Mouse (Mus musculus) kidney, postnatal 0 days (tissue): ENCODE results near the gene Kirrel3. TPM values are rescaled to one million over a fixed set of nuclear protein-coding genes. Genes with fewer than 3 reads are reported as not detected.

Source experiments
- ATAC-seq: fragments of 200-750 bp; cut with Nextera tagmentation; replicated peaks from 2 replicates; pipeline ENCODE4 v1.8.0; 2017; ENCODE audit warnings: low read depth, moderate number of reproducible peaks, moderate TSS enrichment, moderate library complexity; ENCODE audit not compliant: low FRiP score
- DNase-seq: peaks from one replicate; pipeline ENCODE4 v3.0.0-alpha.2; 2016; ENCODE audit warnings: low spot score
- H3K27ac ChIP-seq: fragments of 300-500 bp; sonication (generic); 2 replicates; pipeline ENCODE4 v1.5.1; 2014; ENCODE audit warnings: mild to moderate bottlenecking
- H3K27me3 ChIP-seq: fragments of 300-500 bp; sonication (generic); 2 replicates; pipeline ENCODE4 v1.6.1; 2014; ENCODE audit warnings: low read length, mixed read lengths; ENCODE audit not compliant: insufficient read depth
- H3K36me3 ChIP-seq: fragments of 300-500 bp; sonication (generic); 2 replicates; pipeline ENCODE4 v1.6.1; 2014; ENCODE audit warnings: low read length, mixed read lengths; ENCODE audit not compliant: insufficient read depth
- H3K4me1 ChIP-seq: fragments of 300-500 bp; sonication (generic); replicated peaks from 2 replicates; pipeline ENCODE4 v1.6.1; 2014; ENCODE audit warnings: antibody characterized with exemption, low read length, mixed read lengths; ENCODE audit not compliant: insufficient read depth
- H3K4me2 ChIP-seq: fragments of 300-500 bp; sonication (generic); 2 replicates; pipeline ENCODE4 v1.6.1; 2014; ENCODE audit warnings: mild to moderate bottlenecking, low read length, moderate library complexity, mixed read lengths
- H3K4me3 ChIP-seq: fragments of 300-500 bp; sonication (generic); replicated peaks from 2 replicates; pipeline ENCODE4 v1.5.1; 2014; ENCODE audit warnings: low read depth, low read length
- H3K9ac ChIP-seq: fragments of 300-500 bp; sonication (generic); 2 replicates; pipeline ENCODE4 v1.6.1; 2014; ENCODE audit warnings: low read depth, low read length
- H3K9me3 ChIP-seq: fragments of 300-500 bp; sonication (generic); replicated peaks from 2 replicates; pipeline ENCODE4 v1.6.1; 2016; ENCODE audit warnings: low read length, inconsistent platforms, mixed read lengths
- CTCF ChIP-seq: IDR thresholded peaks from 2 replicates; pipeline ENCODE4 v1.5.1; 2016; ENCODE audit warnings: antibody characterized with exemption, low read depth, mild to moderate bottlenecking, moderate library complexity
- WGBS: fragments of 180-500 bp; shearing (Covaris S2); extraction: QIAGEN DNeasy Blood & Tissue Kit; methylation state at CpG from one replicate; pipeline ENCODE4 v1.1.7; 2014; 5-methylcytosine and 5-hydroxymethylcytosine counted together
- polyA plus RNA-seq: library from polyadenylated mRNA; unstranded; fragments of >200 nt; fragmentation: Nextera tagmentation; extraction: Ambion mirVana; gene quantifications from 2 replicates; pipeline ENCODE4 v1.2.1, GENCODE M21; 2015

The Kirrel3 gene
- polyA plus RNA-seq, 1 experiment from 2014 or later: 0.82 TPM

DNA sequence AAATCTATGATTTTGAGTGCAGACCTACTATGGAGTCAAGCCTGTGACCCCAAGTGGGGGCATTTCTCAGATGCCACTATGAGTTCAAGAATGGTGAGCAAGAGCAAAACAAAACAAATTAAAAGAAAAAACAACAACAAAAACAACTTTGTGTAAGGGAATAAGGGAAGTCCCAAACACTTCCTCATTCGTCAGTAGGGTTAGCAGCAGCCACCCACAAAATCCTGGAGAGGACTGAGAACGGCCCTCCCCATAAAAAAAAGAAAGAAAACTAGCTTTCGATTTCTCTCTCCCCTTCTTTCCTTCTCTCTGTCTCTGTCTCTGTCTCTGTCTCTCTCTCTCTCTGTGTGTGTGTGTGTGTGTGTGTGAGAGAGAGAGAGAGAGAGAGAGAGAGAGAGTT, 570.9 kb downstream of the Kirrel3 start:
- ATAC-seq: no peak
- DNase-seq: no peak
- TF ChIP-seq CTCF: no peak
- no peaks in the 10 kb centered on the region for H3K27me3 ChIP-seq
- no peaks in the 10 kb centered on the region for H3K9me3 ChIP-seq
- H3K36me3 ChIP-seq: 0 out of 2 replicates have a peak, but pooled peaks cover 12% of the 10 kb centered on the region
- 89% methylated on average over 3 of the region's 3 CpGs for WGBS
- no peak overlapping the region for H3K9ac ChIP-seq
- no peak overlapping the region for H3K27ac ChIP-seq
- H3K4me3 ChIP-seq: no peak overlapping the region
- H3K4me1 ChIP-seq: no peaks in the 10 kb centered on the region
- H3K4me2 ChIP-seq: no peak overlapping the region

DNA sequence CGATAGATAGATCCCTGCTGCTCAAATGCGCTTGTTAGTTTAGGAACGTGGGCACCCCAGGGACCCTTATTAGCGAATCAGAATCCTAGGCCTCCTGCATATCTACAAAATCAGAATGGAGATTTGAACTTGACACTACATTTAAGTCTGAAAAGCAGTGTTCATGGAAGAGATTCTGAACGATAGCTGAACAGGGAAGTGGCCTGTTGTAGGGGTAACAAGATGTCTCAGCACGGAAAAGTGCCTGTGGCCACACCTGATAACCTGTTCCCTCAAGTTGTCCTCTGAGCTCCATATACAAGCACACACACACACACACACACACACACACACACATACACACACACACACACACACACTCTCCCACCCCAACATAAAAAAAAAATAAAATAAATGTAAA, 571.9 kb downstream of the Kirrel3 start:
- H3K4me1 ChIP-seq: no peaks in the 10 kb centered on the region
- no peak overlapping the region for H3K4me3 ChIP-seq
- TF ChIP-seq CTCF: no peak
- H3K27me3 ChIP-seq: no peaks in the 10 kb centered on the region
- no peak overlapping the region for H3K4me2 ChIP-seq
- H3K36me3 ChIP-seq: 0 out of 2 replicates have a peak, but pooled peaks cover 6% of the 10 kb centered on the region
- no peaks in the 10 kb centered on the region for H3K9me3 ChIP-seq
- 88% methylated on average over 6 of the region's 6 CpGs for WGBS
- ATAC-seq (no peak), DNase-seq (no peak)
- H3K27ac ChIP-seq: no peak overlapping the region
- H3K9ac ChIP-seq: no peak overlapping the region

DNA sequence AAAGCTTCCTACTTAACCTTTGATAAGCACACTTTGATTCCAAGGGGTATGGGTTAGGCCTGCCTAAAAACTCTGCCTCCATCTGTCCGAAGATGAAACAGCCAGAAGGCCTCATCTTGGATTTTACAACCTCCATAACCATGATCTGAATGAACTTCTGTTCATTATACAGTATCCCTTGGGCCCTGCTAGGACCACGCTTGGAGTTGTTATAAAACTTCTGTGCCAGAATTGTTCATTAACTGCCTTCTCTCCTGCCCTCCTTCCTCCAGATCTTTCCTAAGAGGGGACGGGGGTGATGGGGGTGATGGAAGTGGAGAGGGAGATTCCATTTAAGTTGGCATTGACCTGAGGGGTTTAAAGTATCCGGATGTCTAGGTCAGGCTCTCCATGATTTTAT, 572.5 kb downstream of the Kirrel3 start:
- Histone ChIP-seq H3K4me1 (no peaks in the 10 kb centered on the region), H3K27me3 (no peaks in the 10 kb centered on the region), H3K4me2 (no peak overlapping the region), H3K27ac (no peak overlapping the region), H3K4me3 (no peak overlapping the region), H3K9me3 (no peaks in the 10 kb centered on the region), H3K36me3 (0 out of 2 replicates have a peak, but pooled peaks cover 2% of the 10 kb centered on the region), H3K9ac (no peak overlapping the region)
- DNase-seq: no peak
- ATAC-seq: no peak
- WGBS: 81% methylated on average over 4 of the region's 4 CpGs
- no peak for TF ChIP-seq CTCF

DNA sequence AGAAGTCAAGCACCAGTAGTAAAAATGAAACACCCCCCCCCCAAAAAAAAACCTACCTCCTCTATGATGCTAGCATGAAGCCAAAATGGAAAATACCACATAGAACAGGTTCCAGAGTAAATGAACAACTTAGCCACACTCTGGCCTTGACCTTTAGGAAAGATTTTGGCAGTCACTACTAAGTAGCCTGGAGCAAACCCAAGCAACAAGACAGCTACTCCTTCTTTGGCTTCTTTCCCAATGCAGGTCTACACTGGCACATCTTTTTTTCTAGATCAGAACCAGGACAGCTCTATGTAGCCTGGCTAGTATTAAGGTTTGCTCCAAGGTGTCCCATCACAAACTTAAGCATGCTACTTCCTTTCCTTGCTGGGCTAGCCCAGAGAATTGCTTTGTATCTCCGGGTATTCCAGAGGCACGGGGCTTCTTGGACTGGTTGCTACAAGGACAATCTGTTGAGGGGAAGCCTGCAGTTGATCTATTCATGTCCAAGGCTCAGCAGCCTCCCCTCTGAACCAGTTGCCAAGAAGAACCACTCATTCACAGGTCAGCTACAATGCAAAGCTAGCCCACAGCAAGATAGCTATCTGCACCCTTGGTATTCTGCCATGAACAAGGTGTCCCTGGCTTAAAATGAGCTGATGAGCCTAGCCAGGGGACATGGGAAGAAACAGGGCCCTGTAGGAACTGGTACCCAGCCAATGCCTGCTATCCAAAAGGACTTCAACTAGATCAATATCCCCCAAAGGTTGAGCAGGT, 573.1 kb downstream of the Kirrel3 start:
- Histone ChIP-seq H3K9ac (no peak overlapping the region), H3K36me3 (no peaks in the 10 kb centered on the region), H3K27me3 (no peaks in the 10 kb centered on the region), H3K27ac (no peak overlapping the region), H3K4me3 (no peak overlapping the region), H3K4me1 (no peaks in the 10 kb centered on the region), H3K4me2 (no peak overlapping the region), H3K9me3 (no peaks in the 10 kb centered on the region)
- no peak; the same call in 1 of the 2 replicates for ATAC-seq
- TF ChIP-seq CTCF: no peak
- DNase-seq: no peak
- WGBS: 91% methylated on average over 2 of the region's 2 CpGs

DNA sequence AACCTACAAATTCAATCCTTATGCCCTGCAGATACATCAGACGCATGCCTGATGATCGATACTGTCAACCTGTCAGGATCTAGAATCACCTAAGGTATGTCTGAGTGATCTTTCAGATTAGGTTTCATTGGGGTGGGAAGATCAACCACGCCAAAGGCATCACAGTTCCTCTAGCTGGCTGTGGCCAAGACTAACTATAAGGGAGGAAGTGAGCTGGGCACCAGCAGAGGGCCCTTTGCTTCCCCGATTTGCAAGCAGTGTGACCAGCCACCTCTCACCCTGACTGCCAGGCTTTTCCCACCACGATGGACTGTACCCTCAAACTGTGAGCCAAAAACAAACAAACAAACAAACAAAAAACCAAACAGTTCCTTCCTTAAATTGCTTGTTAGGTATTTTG, 574.2 kb downstream of the Kirrel3 start:
- no peak for ATAC-seq

DNA sequence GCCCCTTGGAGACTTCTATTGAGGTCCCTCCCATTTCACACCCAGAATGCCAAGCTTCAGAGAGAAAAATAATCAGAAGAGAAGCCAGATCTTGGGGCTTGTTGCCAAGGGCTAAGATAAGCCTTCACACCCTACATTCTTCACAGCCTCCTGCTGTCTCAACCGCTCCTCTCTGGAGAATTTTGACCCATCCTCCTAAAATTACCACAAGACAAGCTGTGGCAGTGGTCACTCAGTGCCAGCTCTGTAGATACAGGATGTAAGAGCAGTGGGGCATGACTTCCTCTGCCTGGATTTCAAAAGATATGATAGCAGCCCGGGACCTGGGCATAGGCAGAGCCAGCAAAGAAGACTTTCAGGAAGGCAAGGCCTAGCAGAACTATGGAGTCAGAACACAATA, 575.8 kb downstream of the Kirrel3 start:
- WGBS: 51% methylated on average over 2 of the region's 2 CpGs
- no peak overlapping the region for H3K9ac ChIP-seq
- no peaks in the 10 kb centered on the region for H3K36me3 ChIP-seq
- H3K27ac ChIP-seq: no peak overlapping the region
- H3K4me3 ChIP-seq: no peak overlapping the region
- ATAC-seq: no peak
- H3K4me2 ChIP-seq: no peak overlapping the region
- no peaks in the 10 kb centered on the region for H3K4me1 ChIP-seq
- no peak for TF ChIP-seq CTCF
- no peaks in the 10 kb centered on the region for H3K9me3 ChIP-seq
- DNase-seq: no peak
- H3K27me3 ChIP-seq: no peaks in the 10 kb centered on the region

More for the DNA sequence above, 574.2 kb downstream of the Kirrel3 start:
- H3K9me3 ChIP-seq: no peaks in the 10 kb centered on the region
- no peaks in the 10 kb centered on the region for H3K27me3 ChIP-seq
- H3K27ac ChIP-seq: no peak overlapping the region
- no peaks in the 10 kb centered on the region for H3K36me3 ChIP-seq
- no peaks in the 10 kb centered on the region for H3K4me1 ChIP-seq
- no peak for DNase-seq
- 88% methylated on average over 5 of the region's 5 CpGs for WGBS
- H3K9ac ChIP-seq: no peak overlapping the region
- H3K4me3 ChIP-seq: no peak overlapping the region
- TF ChIP-seq CTCF: no peak
- H3K4me2 ChIP-seq: no peak overlapping the region
